Mouse (Mus musculus): ENCODE measurements at regions not wholly inside any gene's neighbourhood (a gene's known extent, or its start where the extent isn't known, plus 50 kb on each side); places are given as distances from the start of the nearest gene placed in this dataset.

- TF ChIP-seq EP300 (optimal IDR thresholded peaks at IDR 0.05) (no peak), CTCF (IDR thresholded peaks at IDR 0.05; ENCODE audit: low read depth) (no peak)
Measured at GRCm38 (mm10) chr5:100309807-100310165, 106.2 kb downstream of the Sec31a start.

Measured in stomach, postnatal 0 days (tissue).